Mouse (Mus musculus) midbrain, embryonic 16.5 days (tissue): Measurements from ENCODE around the gene Gm20388. TPM values are rescaled to one million over a fixed set of nuclear protein-coding genes. Genes with fewer than 3 reads are reported as not detected.

Source experiments
- ATAC-seq: fragments of 200-750 bp; cut with Nextera tagmentation; 2 replicates; pipeline ENCODE4 v1.8.0; 2017; ENCODE audit warnings: moderate TSS enrichment
- H3K27ac ChIP-seq: fragments of 300-500 bp; sonication (generic); 2 replicates; pipeline ENCODE4 v1.5.1; 2014; ENCODE audit warnings: mild to moderate bottlenecking, low read length, mixed read lengths
- H3K27me3 ChIP-seq: fragments of 300-500 bp; sonication (generic); 2 replicates; pipeline ENCODE4 v1.6.1; 2014; ENCODE audit warnings: low read depth, low read length, mixed read lengths; ENCODE audit not compliant: control insufficient read depth, insufficient read depth
- H3K36me3 ChIP-seq: fragments of 300-500 bp; sonication (generic); 2 replicates; pipeline ENCODE4 v1.6.1; 2014; ENCODE audit warnings: mild to moderate bottlenecking, low read length, moderate library complexity, mixed read lengths; ENCODE audit not compliant: control insufficient read depth, insufficient read depth
- H3K4me1 ChIP-seq: fragments of 300-500 bp; sonication (generic); 2 replicates; pipeline ENCODE4 v1.6.1; 2014; ENCODE audit warnings: mild to moderate bottlenecking, low read length, mixed read lengths; ENCODE audit not compliant: control insufficient read depth, insufficient read depth
- H3K4me2 ChIP-seq: fragments of 300-500 bp; sonication (generic); 2 replicates; pipeline ENCODE4 v1.6.1; 2014; ENCODE audit warnings: mild to moderate bottlenecking, low read length, mixed read lengths
- H3K4me3 ChIP-seq: fragments of 300-500 bp; sonication (generic); 2 replicates; pipeline ENCODE4 v1.5.1; 2014; ENCODE audit warnings: low read depth, mild to moderate bottlenecking, low read length, moderate library complexity, mixed read lengths
- H3K9ac ChIP-seq: fragments of 300-500 bp; sonication (generic); 2 replicates; pipeline ENCODE4 v1.6.1; 2014; ENCODE audit warnings: low read depth, low read length, mixed read lengths
- H3K9me3 ChIP-seq: fragments of 300-500 bp; sonication (generic); replicated peaks from 2 replicates; pipeline ENCODE4 v1.6.1; 2014; ENCODE audit warnings: mild to moderate bottlenecking, low read length, mixed read lengths; ENCODE audit not compliant: control insufficient read depth, poor library complexity, severe bottlenecking
- whole genome bisulfite sequencing: fragments of 180-500 bp; shearing (Covaris S2); extraction: QIAGEN DNeasy Blood & Tissue Kit; methylation state at CpG from one replicate; pipeline ENCODE4 v1.1.7; 2014; 5-methylcytosine and 5-hydroxymethylcytosine counted together
- polyA plus RNA-seq: library from polyadenylated mRNA; unstranded; fragments of >200 nt; fragmentation: Nextera tagmentation; extraction: Ambion mirVana; gene quantifications from 2 replicates; pipeline ENCODE4 v1.2.1, GENCODE M21; 2015

The Gm20388 gene
- polyA plus RNA-seq, 1 experiment from 2014 or later = 7.5 TPM

DNA sequence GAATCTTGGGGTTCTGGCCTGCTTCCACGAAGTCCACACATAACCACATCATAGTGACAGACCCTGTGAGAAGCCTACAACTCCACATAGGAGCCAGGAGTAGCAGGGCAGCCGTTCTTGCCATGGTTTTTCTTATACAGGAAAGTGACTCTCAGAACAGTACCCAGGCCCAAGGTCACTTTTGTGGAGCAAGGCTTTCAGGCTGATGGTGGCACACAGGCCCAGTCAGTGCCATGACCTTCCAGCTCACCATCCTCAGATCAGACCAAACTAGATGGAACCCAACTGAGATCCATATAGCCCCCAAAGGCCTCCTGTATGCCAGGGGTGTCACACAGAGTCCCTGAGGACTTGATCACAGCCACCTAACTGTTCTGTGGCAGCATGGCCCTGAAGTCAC lies 541.5 kb downstream of the Gm20388 start:
- no peaks in the 10 kb centered on the region for H3K36me3 ChIP-seq
- no peaks in the 10 kb centered on the region for H3K27me3 ChIP-seq
- WGBS = 77% methylated on average over 2 of the region's 2 CpGs
- H3K4me3 ChIP-seq = no peak overlapping the region
- ATAC-seq = no peak
- peaks cover 30% of the 10 kb centered on the region for H3K4me1 ChIP-seq
- H3K27ac ChIP-seq = no peak overlapping the region
- H3K4me2 ChIP-seq = no peak overlapping the region
- no peaks in the 10 kb centered on the region for H3K9me3 ChIP-seq
- H3K9ac ChIP-seq = no peak overlapping the region

DNA sequence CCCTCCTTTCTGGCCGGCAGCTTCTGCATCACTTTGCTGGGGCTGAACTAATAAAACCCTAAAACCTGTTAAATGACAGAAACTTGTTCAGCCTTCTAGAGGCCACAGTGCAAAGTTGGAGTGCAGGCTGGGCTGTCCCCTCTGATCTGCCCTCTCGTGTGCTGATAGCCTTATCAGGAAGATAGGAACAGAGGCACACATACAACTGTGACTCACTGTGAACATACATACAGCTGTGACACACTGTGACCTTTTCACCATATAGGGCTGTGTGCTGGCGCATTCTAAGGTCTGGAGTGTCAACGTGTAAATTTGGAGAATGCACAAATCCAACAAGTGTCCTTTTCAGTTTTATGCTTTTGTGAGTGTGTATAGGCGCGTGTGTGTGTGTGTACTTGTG lies 543.8 kb downstream of the Gm20388 start:
- WGBS = 84% methylated on average over 6 of the region's 6 CpGs
- H3K4me2 ChIP-seq = no peak overlapping the region
- no peak for ATAC-seq
- no peak overlapping the region for H3K27ac ChIP-seq
- H3K36me3 ChIP-seq = no peaks in the 10 kb centered on the region
- H3K9ac ChIP-seq = no peak overlapping the region
- peaks cover 21% of the 10 kb centered on the region for H3K4me1 ChIP-seq
- no peaks in the 10 kb centered on the region for H3K27me3 ChIP-seq
- H3K4me3 ChIP-seq = no peak overlapping the region
- H3K9me3 ChIP-seq = no peaks in the 10 kb centered on the region

DNA sequence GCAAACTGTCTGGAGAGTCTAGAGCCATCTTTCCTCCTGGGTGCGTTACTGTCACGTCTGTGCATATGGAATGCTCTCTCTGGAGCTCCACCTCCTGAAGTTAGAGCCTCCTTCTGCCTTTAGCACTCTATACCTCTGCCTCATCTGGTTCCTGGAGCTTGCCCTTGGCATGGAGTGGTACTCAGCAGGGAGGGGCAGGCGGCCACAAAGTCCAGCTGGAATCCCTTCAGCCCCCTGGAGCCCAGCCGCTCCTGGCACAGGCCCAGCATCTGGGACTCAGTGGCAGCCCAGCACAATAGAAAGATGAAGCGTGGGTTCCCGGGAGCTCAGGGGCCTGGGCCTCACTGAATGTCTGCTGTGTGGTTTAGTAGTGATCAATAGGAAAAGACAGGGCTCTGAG lies 549.7 kb downstream of the Gm20388 start:
- Histone ChIP-seq H3K36me3 (no peaks in the 10 kb centered on the region), H3K9ac (no peak overlapping the region), H3K27ac (peak overlapping the region; percentile 68), H3K4me3 (no peak overlapping the region), H3K4me1 (peaks cover 22% of the 10 kb centered on the region), H3K9me3 (no peaks in the 10 kb centered on the region), H3K4me2 (no peak overlapping the region), H3K27me3 (no peaks in the 10 kb centered on the region)
- peak; percentile 39; the same call in 1 of the 2 replicates for ATAC-seq
- WGBS = 17% methylated on average over 6 of the region's 6 CpGs

DNA sequence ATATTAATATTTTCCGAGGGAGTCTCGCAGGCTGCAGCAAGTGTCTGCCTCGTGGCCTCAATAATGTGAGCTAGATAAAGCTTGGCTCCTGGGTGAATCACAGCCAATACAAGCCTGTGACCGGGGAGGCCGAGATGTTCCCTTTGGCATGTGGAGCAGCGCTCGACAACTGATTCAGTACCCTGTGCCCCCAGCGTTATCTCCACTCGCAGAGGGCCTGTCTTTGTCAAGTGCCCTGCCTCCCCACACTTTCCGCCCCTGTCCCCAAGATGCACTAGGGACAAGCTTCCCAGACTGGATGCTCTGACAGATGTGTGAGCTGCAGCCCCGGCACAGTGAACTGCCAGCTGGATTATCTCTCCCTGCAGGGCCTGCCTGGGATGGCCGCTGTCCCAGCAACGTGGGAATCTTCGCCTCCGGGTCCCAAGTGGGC lies 551.5 kb downstream of the Gm20388 start:
- Histone ChIP-seq H3K9me3 (no peaks in the 10 kb centered on the region), H3K36me3 (no peaks in the 10 kb centered on the region), H3K4me3 (no peak overlapping the region), H3K4me1 (peaks cover 21% of the 10 kb centered on the region), H3K4me2 (no peak overlapping the region; the same call in 1 of the 2 replicates), H3K27me3 (no peaks in the 10 kb centered on the region), H3K27ac (peak overlapping the region; percentile 69), H3K9ac (no peak overlapping the region; the same call in 1 of the 2 replicates)
- 12% methylated on average over 15 of the region's 15 CpGs for WGBS
- no peak for ATAC-seq

DNA sequence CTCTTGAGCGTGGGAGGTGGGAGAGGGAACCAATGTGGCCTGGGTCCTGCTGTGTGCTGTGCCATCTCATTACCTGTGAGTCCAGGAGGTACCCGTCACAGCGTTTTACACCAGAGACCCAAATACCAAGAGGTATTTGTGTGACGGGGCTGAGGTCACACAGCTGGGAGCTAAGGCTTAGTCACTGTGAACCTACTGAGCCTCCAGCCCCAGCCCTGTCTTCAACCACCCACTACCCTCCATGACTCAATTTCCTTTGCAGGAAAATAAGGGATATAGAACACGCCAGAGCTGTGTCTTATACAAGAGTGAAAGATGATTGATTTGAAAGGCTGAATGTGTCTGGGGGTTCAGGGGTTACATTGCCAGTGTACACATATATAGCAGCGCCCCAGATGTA lies 552.0 kb downstream of the Gm20388 start:
- no peaks in the 10 kb centered on the region for H3K36me3 ChIP-seq
- H3K9ac ChIP-seq = no peak overlapping the region
- H3K4me1 ChIP-seq = peaks cover 21% of the 10 kb centered on the region
- WGBS = 51% methylated on average over 6 of the region's 6 CpGs
- H3K4me3 ChIP-seq = no peak overlapping the region
- no peak for ATAC-seq
- no peaks in the 10 kb centered on the region for H3K27me3 ChIP-seq
- H3K9me3 ChIP-seq = no peaks in the 10 kb centered on the region
- peak overlapping the region; percentile 69 for H3K27ac ChIP-seq
- H3K4me2 ChIP-seq = no peak overlapping the region

DNA sequence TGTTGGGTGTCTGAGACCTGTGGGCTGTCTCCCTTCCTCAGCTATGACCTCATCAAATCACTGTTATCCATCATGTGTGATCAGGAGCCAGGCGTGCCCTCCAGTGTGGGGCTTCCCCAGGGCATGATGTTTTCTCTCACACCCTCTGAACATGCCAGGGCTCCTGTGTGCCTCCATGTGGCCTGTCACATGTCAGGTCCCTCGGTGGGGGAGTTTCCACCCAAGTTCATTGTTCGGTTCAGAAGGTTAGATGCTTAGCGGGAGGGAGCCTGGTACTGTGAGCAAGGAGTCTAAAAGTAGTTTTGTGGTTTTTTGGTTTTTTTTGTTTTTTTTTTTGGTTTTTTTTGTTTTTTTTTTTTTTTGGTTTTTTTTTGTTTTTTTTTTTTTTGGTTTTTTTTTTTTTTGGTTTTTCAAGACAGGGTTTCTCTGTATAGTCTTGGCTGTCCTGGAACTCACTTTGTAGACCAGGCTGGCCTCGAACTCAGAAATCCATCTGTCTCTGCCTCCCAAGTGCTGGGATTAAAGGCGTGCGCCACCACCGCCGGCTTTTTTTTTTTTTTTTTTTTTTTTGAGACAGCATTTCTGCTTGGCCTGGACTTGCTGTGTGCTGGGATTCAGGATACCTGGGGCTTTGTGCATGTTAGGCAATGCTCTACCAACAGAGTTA lies 553.4 kb downstream of the Gm20388 start:
- Histone ChIP-seq H3K9me3 (no peaks in the 10 kb centered on the region), H3K27me3 (no peaks in the 10 kb centered on the region), H3K4me2 (no peak overlapping the region), H3K9ac (no peak overlapping the region), H3K4me3 (no peak overlapping the region), H3K27ac (no peak overlapping the region), H3K36me3 (no peaks in the 10 kb centered on the region), H3K4me1 (peaks cover 21% of the 10 kb centered on the region)
- no peak for ATAC-seq
- WGBS = 92% methylated on average over 8 of the region's 9 CpGs

DNA sequence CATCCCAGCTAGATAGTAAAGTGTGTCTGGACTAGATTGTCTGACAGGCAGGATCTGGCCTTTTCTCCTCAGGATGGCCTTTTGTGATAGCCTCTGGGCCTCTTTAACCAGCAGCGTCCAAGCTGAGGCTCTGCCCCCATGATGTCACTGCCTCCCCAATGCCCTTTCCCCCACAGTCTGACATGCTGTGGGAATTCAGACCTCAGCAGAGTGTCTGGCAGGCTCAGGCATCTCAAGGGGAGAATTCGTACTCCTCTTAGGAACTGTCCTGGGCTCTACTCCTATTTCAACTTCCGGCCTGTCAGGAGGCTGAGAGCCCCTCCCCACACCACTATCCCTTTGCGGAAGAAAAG lies 553.9 kb downstream of the Gm20388 start:
- Histone ChIP-seq H3K4me3 (no peak overlapping the region), H3K27me3 (no peaks in the 10 kb centered on the region), H3K4me2 (no peak overlapping the region), H3K36me3 (no peaks in the 10 kb centered on the region), H3K27ac (no peak overlapping the region), H3K9me3 (no peaks in the 10 kb centered on the region), H3K9ac (no peak overlapping the region), H3K4me1 (peaks cover 21% of the 10 kb centered on the region)
- no peak for ATAC-seq
- 75% methylated on average over 4 of the region's 4 CpGs for WGBS

DNA sequence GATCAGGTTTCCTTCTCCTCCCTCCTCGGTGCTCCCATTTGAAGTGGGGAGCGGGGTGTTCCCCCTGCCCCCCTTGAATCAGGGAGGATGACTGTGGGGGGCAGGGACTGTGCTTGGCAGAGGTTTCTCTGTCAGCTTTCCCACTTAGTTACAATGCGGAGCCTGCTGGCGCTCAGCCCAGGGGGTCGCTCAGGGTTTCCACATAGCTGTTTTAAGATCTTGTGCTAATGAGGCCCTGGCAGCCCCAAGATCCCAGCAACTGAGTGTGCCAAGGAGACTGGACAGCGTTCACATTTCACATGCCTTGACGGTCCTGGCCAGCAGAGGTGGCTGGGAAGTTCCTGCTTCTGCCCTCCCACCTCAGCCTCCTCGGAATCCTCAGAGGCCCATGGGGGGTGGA lies 555.1 kb downstream of the Gm20388 start:
- WGBS = 8% methylated on average over 8 of the region's 8 CpGs
- Histone ChIP-seq H3K9me3 (no peaks in the 10 kb centered on the region), H3K4me2 (no peak overlapping the region), H3K36me3 (no peaks in the 10 kb centered on the region), H3K9ac (no peak overlapping the region), H3K4me1 (peaks cover 14% of the 10 kb centered on the region), H3K27me3 (no peaks in the 10 kb centered on the region), H3K4me3 (no peak overlapping the region), H3K27ac (peak overlapping the region; percentile 59)
- ATAC-seq = peak; percentile 52

DNA sequence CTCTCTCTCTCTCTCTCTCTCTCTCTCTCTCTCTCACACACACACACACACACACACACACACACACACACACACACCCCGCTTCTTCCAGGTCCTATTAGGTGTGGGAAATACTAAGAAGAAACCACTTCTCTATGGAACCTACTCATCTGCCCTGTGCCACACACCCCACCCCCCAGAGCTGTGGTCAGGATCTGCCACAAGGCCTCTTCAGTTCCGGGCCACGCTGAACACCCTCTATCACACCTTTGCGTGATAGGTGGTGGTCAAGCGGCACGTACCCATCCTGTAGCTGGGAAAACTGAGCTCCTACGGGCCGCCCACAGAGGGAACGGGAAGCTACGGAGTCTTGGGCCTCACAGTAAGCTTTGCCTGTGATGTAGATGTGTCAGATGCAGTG lies 555.6 kb downstream of the Gm20388 start:
- no peaks in the 10 kb centered on the region for H3K9me3 ChIP-seq

More for the DNA sequence above, 555.6 kb downstream of the Gm20388 start:
- no peak overlapping the region for H3K4me2 ChIP-seq
- ATAC-seq = no peak
- no peaks in the 10 kb centered on the region for H3K27me3 ChIP-seq
- no peaks in the 10 kb centered on the region for H3K36me3 ChIP-seq
- H3K27ac ChIP-seq = no peak overlapping the region; the same call in 1 of the 2 replicates
- H3K9ac ChIP-seq = no peak overlapping the region
- 62% methylated on average over 9 of the region's 10 CpGs for WGBS
- H3K4me1 ChIP-seq = peaks cover 17% of the 10 kb centered on the region
- no peak overlapping the region for H3K4me3 ChIP-seq
